Mouse (Mus musculus) right cerebral cortex, postnatal 25 days (tissue): Measurements from ENCODE around the gene Efna1.
A peak's percentile ranks its signal among the peaks of the same experiment; 100 is the strongest.

Experiments used
- DNase-seq: peaks from one replicate; pipeline ENCODE4 v3.0.0; 2022

Efna1 gene

GRCm38 (mm10) chr3:89278107-89278506, 2.8 kb downstream of the Efna1 start:
- no peak for DNase-seq

- peak; percentile 69 for DNase-seq
These were observed 3.5 kb downstream of the Efna1 start for GRCm38 (mm10) chr3:89277281-89278021.

GRCm38 (mm10) chr3:89276061-89276460, 4.9 kb downstream of the Efna1 start:
- DNase-seq = no peak

- no peak for DNase-seq
These were observed 9.2 kb downstream of the Efna1 start for GRCm38 (mm10) chr3:89271760-89272159.

- DNase-seq = peak; percentile 83
These were observed 10.1 kb downstream of the Efna1 start for GRCm38 (mm10) chr3:89270891-89271290.

- peak; percentile 84 for DNase-seq
These were observed 10.7 kb downstream of the Efna1 start, which contains the start of gene Slc50a1 for GRCm38 (mm10) chr3:89270051-89270755. TSS of gene Slc50a1 (minus strand) at chr3:89270570.

- DNase-seq = no peak
These were observed 12.0 kb downstream of the Efna1 start for GRCm38 (mm10) chr3:89268916-89269315.

- DNase-seq = peak; percentile 83
These were observed 14.5 kb downstream of the Efna1 start for GRCm38 (mm10) chr3:89266439-89266893.

- no peak for DNase-seq
These were observed 18.5 kb downstream of the Efna1 start for GRCm38 (mm10) chr3:89262417-89262816.

GRCm38 (mm10) chr3:89260211-89260610, 20.7 kb downstream of the Efna1 start:
- no peak for DNase-seq

GRCm38 (mm10) chr3:89259076-89259475, 21.9 kb downstream of the Efna1 start, which contains the start of gene Dpm3:
TSS of gene Dpm3 (plus strand) at chr3:89259358.
- DNase-seq = no peak

- no peak for DNase-seq
These were observed 24.8 kb downstream of the Efna1 start for GRCm38 (mm10) chr3:89256177-89256576.

- DNase-seq = no peak
These were observed 25.9 kb downstream of the Efna1 start for GRCm38 (mm10) chr3:89254994-89255393.

- DNase-seq = no peak
These were observed 29.5 kb downstream of the Efna1 start for GRCm38 (mm10) chr3:89251365-89251895.

- DNase-seq = no peak
These were observed 30.4 kb downstream of the Efna1 start for GRCm38 (mm10) chr3:89250435-89251040.

GRCm38 (mm10) chr3:89247466-89247865, 33.5 kb downstream of the Efna1 start:
- no peak for DNase-seq

- DNase-seq = peak; percentile 90
These were observed 34.5 kb downstream of the Efna1 start, which contains the start of gene Trim46 for GRCm38 (mm10) chr3:89246261-89247100. TSS of gene Trim46 (minus strand) at chr3:89246309.

- peak; percentile 72 for DNase-seq
These were observed 35.2 kb downstream of the Efna1 start, which contains the start of gene Krtcap2 for GRCm38 (mm10) chr3:89245688-89246171. TSS of gene Krtcap2 (plus strand) at chr3:89245966.

- DNase-seq = peak; percentile 67
These were observed 35.8 kb downstream of the Efna1 start for GRCm38 (mm10) chr3:89244982-89245687.

GRCm38 (mm10) chr3:89244158-89244981, 36.6 kb downstream of the Efna1 start:
- DNase-seq = no peak
